Mouse (Mus musculus) MEL (cell line): ENCODE measurements at regions not wholly inside any gene's neighbourhood (a gene's known extent, or its start where the extent isn't known, plus 50 kb on each side); places are given as distances from the start of the nearest gene placed in this dataset.
A peak's percentile ranks its signal among the peaks of the same experiment; 100 is the strongest.

ENCODE experiments used
- BHLHE40 ChIP-seq: IDR thresholded peaks from 2 replicates; pipeline ENCODE4 v1.6.1; 2012; ENCODE audit warnings: low read depth, mild to moderate bottlenecking, inconsistent platforms, low read length, improper control_type of control experiment, borderline replicate concordance
- CTCF ChIP-seq, 3 experiments: IDR thresholded peaks in 2 of 3; conservative IDR thresholded peaks in 1 of 3; 2 replicates each; pipeline ENCODE4 v1.5.1; 2011 to 2012; ENCODE audit warnings: low read length in 3 of 3, low read depth in 2 of 3, mild to moderate bottlenecking in 2 of 3, improper control_type of control experiment in 1 of 3, inconsistent platforms in 1 of 3, mixed read lengths in 1 of 3, moderate library complexity in 1 of 3; ENCODE audit not compliant: control insufficient read depth in 1 of 3, insufficient read depth in 1 of 3, poor library complexity in 1 of 3, severe bottlenecking in 1 of 3
- EP300 ChIP-seq, 2 experiments: IDR thresholded peaks; 2 replicates each; pipeline ENCODE4 v1.6.1; 2011; ENCODE audit warnings: improper control_type of control experiment in 2 of 2, low read length in 2 of 2, low read depth in 1 of 2, mild to moderate bottlenecking in 1 of 2
- GATA1 ChIP-seq: IDR thresholded peaks from 2 replicates; pipeline ENCODE4 v1.6.1; 2011; ENCODE audit warnings: low read depth, low read length, improper control_type of control experiment
- JUND ChIP-seq: IDR thresholded peaks from 2 replicates; pipeline ENCODE4 v1.6.1; 2011; ENCODE audit warnings: low read depth, mild to moderate bottlenecking, improper control_type of control experiment, low read length
- MAX ChIP-seq: IDR thresholded peaks from 2 replicates; pipeline ENCODE4 v1.6.1; 2011; ENCODE audit warnings: low read length, improper control_type of control experiment
- MYB ChIP-seq: IDR thresholded peaks from 2 replicates; pipeline ENCODE4 v1.6.1; 2011; ENCODE audit warnings: mild to moderate bottlenecking, low read depth, low read length, improper control_type of control experiment
- MYC ChIP-seq: IDR thresholded peaks from 2 replicates; pipeline ENCODE4 v1.6.1; 2011; ENCODE audit warnings: low read depth, mild to moderate bottlenecking, low read length, improper control_type of control experiment, moderate library complexity
- POLR2A ChIP-seq, 2 experiments: IDR thresholded peaks; 2 replicates each; pipeline ENCODE4 v1.6.1; 2011 to 2012; ENCODE audit warnings: low read length in 2 of 2, mild to moderate bottlenecking in 2 of 2, control low read depth in 1 of 2, improper control_type of control experiment in 1 of 2, low read depth in 1 of 2, moderate library complexity in 1 of 2; ENCODE audit not compliant: control insufficient read depth in 1 of 2, insufficient read depth in 1 of 2, poor library complexity in 1 of 2
- SIN3A ChIP-seq: IDR thresholded peaks from 2 replicates; pipeline ENCODE4 v1.6.1; 2012; ENCODE audit warnings: low read length, improper control_type of control experiment, inconsistent platforms
- SMC3 ChIP-seq: IDR thresholded peaks from 2 replicates; pipeline ENCODE4 v1.6.1; 2011; ENCODE audit warnings: low read depth, low read length, improper control_type of control experiment
- USF1 ChIP-seq: IDR thresholded peaks from 2 replicates; pipeline ENCODE4 v1.6.1; 2014; ENCODE audit warnings: low read depth, mild to moderate bottlenecking, inconsistent platforms, low read length, improper control_type of control experiment, moderate library complexity

GRCm38 (mm10) chr14:109941162-109941561, 813.8 kb downstream of the Slitrk6 start:
- TF ChIP-seq CTCF (IDR thresholded peaks at IDR 0.05 in 2 of 3, conservative IDR thresholded peaks at IDR 0.05 in 1 of 3; ENCODE audit: control insufficient read depth in 1 of 3, insufficient read depth in 1 of 3, low read depth in 2 of 3, low read length in 3 of 3, poor library complexity in 1 of 3, severe bottlenecking in 1 of 3) (no peak), MYC (no peak), JUND (no peak), MAX (no peak), SMC3 (no peak), MYB (no peak), SIN3A (no peak), POLR2A (IDR thresholded peaks at IDR 0.05; ENCODE audit: control insufficient read depth in 1 of 2, insufficient read depth in 1 of 2, low read depth in 1 of 2, low read length in 2 of 2, poor library complexity in 1 of 2) (no peak), GATA1 (peak; percentile 53), BHLHE40 (no peak), USF1 (no peak), EP300 (IDR thresholded peaks at IDR 0.05; ENCODE audit: low read depth in 1 of 2, low read length in 2 of 2) (peak in 1 of 2 experiments; percentile 25; a peak in 1 of 4 replicates)
